Mouse (Mus musculus): ENCODE results near the gene Phlda1.

DNA sequence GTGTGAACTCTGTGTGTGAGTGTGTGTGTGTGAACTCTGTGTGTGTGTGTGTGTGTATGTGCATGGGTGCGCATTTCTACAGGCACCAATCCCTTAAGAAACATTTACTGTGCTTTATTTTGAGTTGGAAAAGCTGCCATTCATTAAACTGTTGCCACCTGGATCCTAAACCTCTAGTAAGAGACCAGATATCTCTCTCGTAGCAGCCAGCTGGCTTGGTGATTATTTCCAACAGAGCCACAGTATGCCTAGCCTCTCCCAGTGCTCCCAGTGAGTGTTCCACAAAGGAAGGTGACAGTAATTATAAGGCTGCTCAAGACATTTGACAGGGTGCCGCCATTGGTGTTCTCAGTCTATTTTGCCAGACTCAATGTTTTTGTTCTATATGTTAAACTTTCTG, 14.5 kb downstream of the Phlda1 start:
- TF ChIP-seq POLR2A (IDR thresholded peaks at IDR 0.05; ENCODE audit: insufficient read depth, low read depth, low read length) (no peak), CTCF (IDR thresholded peaks at IDR 0.05) (no peak)

Measured in heart, adult 2 months (tissue).